Mouse (Mus musculus) forebrain, embryonic 16.5 days (tissue): ENCODE data around the gene Xcr1. TPM values are rescaled to one million over a fixed set of nuclear protein-coding genes. Genes with fewer than 3 reads are reported as not detected.

Experiments used
- ATAC-seq: fragments of 200-750 bp; cut with Nextera tagmentation; 2 replicates; pipeline ENCODE4 v1.8.0; 2017; ENCODE audit warnings: mild to moderate bottlenecking, moderate library complexity
- H3K27ac ChIP-seq: fragments of 300-500 bp; sonication (generic); 2 replicates; pipeline ENCODE4 v1.5.1; 2014; ENCODE audit warnings: low read length, control low read depth
- H3K27me3 ChIP-seq: fragments of 300-500 bp; sonication (generic); replicated peaks from 2 replicates; pipeline ENCODE4 v1.6.1; 2014; ENCODE audit warnings: low read length; ENCODE audit not compliant: control insufficient read depth, insufficient read depth
- H3K36me3 ChIP-seq: fragments of 300-500 bp; sonication (generic); 2 replicates; pipeline ENCODE4 v1.6.1; 2014; ENCODE audit not compliant: control insufficient read depth, insufficient read depth
- H3K4me1 ChIP-seq: fragments of 300-500 bp; sonication (generic); replicated peaks from 2 replicates; pipeline ENCODE4 v1.6.1; 2014; ENCODE audit warnings: low read length; ENCODE audit not compliant: control insufficient read depth, insufficient read depth
- H3K4me2 ChIP-seq: fragments of 300-500 bp; sonication (generic); 2 replicates; pipeline ENCODE4 v1.6.1; 2014; ENCODE audit warnings: mild to moderate bottlenecking, low read length, control low read depth
- H3K4me3 ChIP-seq: fragments of 300-500 bp; sonication (generic); replicated peaks from 2 replicates; pipeline ENCODE4 v1.5.1; 2014; ENCODE audit warnings: mild to moderate bottlenecking, low read length, control low read depth
- H3K9ac ChIP-seq: fragments of 300-500 bp; sonication (generic); replicated peaks from 2 replicates; pipeline ENCODE4 v1.6.1; 2014; ENCODE audit warnings: low read depth, low read length, control low read depth
- H3K9me3 ChIP-seq: fragments of 300-500 bp; sonication (generic); 2 replicates; pipeline ENCODE4 v1.6.1; 2016; ENCODE audit warnings: low read length; ENCODE audit not compliant: control insufficient read depth
- WGBS: fragments of 180-500 bp; shearing (Covaris S2); extraction: QIAGEN DNeasy Blood & Tissue Kit; methylation state at CpG from one replicate; pipeline ENCODE4 v1.1.7; 2014; 5-methylcytosine and 5-hydroxymethylcytosine counted together
- polyA plus RNA-seq: library from polyadenylated mRNA; unstranded; fragments of >200 nt; fragmentation: Nextera tagmentation; extraction: Ambion mirVana; gene quantifications from 2 replicates; pipeline ENCODE4 v1.2.1, GENCODE M21; 2015

Gene Xcr1
- polyA plus RNA-seq, result 0.06 and 0.10 TPM in 2 replicates

DNA sequence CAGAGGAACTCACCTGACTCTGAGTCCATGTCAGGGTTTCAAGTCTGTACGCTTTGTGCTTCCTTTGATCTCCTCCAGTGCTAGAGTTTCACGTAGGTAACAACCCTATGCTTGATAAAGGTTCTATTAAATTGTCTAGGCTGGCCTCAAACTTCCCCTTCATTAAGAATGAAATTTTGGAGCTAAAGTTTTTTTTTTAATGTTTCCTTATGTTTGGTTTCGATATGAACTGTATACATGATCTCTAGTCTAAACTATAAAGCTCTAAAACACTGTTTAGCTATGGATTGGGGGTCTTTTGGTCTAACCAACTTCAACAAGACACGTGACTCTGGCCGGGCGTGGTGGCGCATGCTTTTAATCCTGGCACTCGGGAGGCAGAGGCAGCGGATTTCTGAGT, at the start of gene Xcr1:
Gene Xcr1, minus strand, starts transcription at position 101 of the 400 bp plus-strand sequence.
- Histone ChIP-seq H3K9me3 (no peaks in the 10 kb centered on the region), H3K36me3 (no peaks in the 10 kb centered on the region), H3K4me3 (no peak within 1 kb of the TSS), H3K4me2 (no peak within 1 kb of the TSS), H3K27me3 (no peaks in the 10 kb centered on the region), H3K27ac (no peak within 1 kb of the TSS), H3K4me1 (no peaks in the 10 kb centered on the region), H3K9ac (no peak within 1 kb of the TSS)
- no peak for ATAC-seq
- 87% methylated on average over 9 of the region's 9 CpGs for WGBS

DNA sequence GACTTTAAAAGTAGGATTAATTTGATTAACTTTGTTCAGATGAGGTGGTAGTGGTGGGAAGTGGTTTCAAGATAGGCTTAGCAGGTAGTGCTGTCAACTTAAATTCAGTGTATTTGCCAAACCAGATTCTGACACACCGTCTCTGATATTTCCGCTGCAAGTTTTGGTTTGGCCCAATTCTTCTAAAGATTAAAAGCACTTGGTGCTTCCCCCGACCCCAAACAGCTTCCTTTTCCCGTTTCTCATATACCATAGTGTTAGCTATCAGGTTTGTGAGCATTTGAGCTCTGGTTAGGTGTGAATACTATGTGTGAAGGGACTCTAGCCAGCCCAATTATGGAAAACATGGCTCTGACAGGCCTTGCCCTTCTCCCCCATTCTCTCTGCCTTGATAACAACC, 10.2 kb upstream of the Xcr1 start:
- no peaks in the 10 kb centered on the region for H3K36me3 ChIP-seq
- no peak overlapping the region for H3K27ac ChIP-seq
- H3K4me2 ChIP-seq, result no peak overlapping the region
- H3K27me3 ChIP-seq, result no peaks in the 10 kb centered on the region
- H3K9me3 ChIP-seq, result no peaks in the 10 kb centered on the region
- no peak overlapping the region for H3K9ac ChIP-seq
- no peak overlapping the region for H3K4me3 ChIP-seq
- no peaks in the 10 kb centered on the region for H3K4me1 ChIP-seq
- no peak for ATAC-seq
- 68% methylated on average over 4 of the region's 4 CpGs for WGBS

- Histone ChIP-seq H3K36me3 (no peaks in the 10 kb centered on the region), H3K9ac (no peak overlapping the region), H3K27me3 (no peaks in the 10 kb centered on the region), H3K9me3 (no peaks in the 10 kb centered on the region), H3K4me1 (no peaks in the 10 kb centered on the region), H3K4me2 (no peak overlapping the region), H3K27ac (no peak overlapping the region), H3K4me3 (no peak overlapping the region)
- 64% methylated on average over 3 of the region's 6 CpGs for WGBS
- no peak for ATAC-seq
These were observed 7.4 kb upstream of the Xcr1 start for GRCm38 (mm10) chr9:123869167-123869784.

DNA sequence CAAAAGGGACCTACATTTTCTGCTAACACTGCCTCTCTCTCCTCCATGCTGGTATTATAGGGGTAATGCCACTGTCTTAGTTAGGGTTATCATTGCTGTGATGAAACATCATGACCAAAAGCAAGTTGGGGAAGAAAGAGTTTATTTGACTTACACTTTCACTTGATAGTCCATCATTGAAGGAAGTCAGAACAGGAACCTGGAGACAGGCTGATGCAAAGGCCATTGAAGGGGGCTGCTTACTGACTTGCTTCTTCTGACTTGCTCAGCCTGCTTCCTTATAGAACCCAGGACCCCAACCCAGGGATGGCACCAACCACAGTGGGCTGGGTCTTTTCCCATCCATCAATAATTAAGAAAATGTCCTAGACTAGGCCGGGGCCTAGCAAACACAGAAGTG, 1.8 kb upstream of the Xcr1 start:
- Histone ChIP-seq H3K27ac (no peak overlapping the region), H3K27me3 (no peaks in the 10 kb centered on the region), H3K9me3 (no peaks in the 10 kb centered on the region), H3K4me2 (no peak overlapping the region), H3K9ac (no peak overlapping the region), H3K4me1 (no peaks in the 10 kb centered on the region), H3K4me3 (no peak overlapping the region), H3K36me3 (no peaks in the 10 kb centered on the region)
- no peak for ATAC-seq
- WGBS, result 95% methylated on average over 1 of the region's 1 CpGs

GRCm38 (mm10) chr9:123862895-123863616, 1.2 kb upstream of the Xcr1 start:
- no peaks in the 10 kb centered on the region for H3K4me1 ChIP-seq
- no peaks in the 10 kb centered on the region for H3K9me3 ChIP-seq
- H3K9ac ChIP-seq, result no peak overlapping the region
- WGBS, result 91% methylated on average over 1 of the region's 1 CpGs
- no peaks in the 10 kb centered on the region for H3K36me3 ChIP-seq
- H3K27ac ChIP-seq, result no peak overlapping the region
- no peaks in the 10 kb centered on the region for H3K27me3 ChIP-seq
- H3K4me2 ChIP-seq, result no peak overlapping the region
- no peak overlapping the region for H3K4me3 ChIP-seq
- ATAC-seq, result no peak

DNA sequence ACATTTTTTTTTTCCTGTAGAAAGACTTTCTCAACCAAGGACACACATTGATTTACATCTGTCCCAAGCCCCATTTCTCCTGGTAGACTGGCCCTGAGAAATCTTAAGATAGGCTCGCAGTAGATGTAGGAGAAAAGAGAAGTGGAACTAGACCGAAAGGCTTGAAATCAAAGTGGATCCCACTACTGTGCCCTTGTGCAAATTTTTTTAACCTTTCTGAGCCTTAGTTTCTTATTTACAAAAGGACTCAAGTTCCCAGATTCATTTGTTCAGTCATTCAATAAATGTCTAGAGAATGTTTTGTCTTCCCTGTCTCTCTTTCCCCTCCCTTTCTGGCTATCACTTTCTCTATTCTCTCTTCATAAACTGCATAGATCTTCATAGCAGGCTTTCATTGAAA, 5.0 kb downstream of the Xcr1 start:
- H3K9ac ChIP-seq, result no peak overlapping the region
- 93% methylated on average over 2 of the region's 2 CpGs for WGBS
- H3K4me2 ChIP-seq, result no peak overlapping the region
- H3K27me3 ChIP-seq, result no peaks in the 10 kb centered on the region
- H3K36me3 ChIP-seq, result no peaks in the 10 kb centered on the region
- no peak overlapping the region for H3K27ac ChIP-seq
- ATAC-seq, result no peak
- no peak overlapping the region for H3K4me3 ChIP-seq
- H3K4me1 ChIP-seq, result peaks cover 3% of the 10 kb centered on the region
- no peaks in the 10 kb centered on the region for H3K9me3 ChIP-seq

DNA sequence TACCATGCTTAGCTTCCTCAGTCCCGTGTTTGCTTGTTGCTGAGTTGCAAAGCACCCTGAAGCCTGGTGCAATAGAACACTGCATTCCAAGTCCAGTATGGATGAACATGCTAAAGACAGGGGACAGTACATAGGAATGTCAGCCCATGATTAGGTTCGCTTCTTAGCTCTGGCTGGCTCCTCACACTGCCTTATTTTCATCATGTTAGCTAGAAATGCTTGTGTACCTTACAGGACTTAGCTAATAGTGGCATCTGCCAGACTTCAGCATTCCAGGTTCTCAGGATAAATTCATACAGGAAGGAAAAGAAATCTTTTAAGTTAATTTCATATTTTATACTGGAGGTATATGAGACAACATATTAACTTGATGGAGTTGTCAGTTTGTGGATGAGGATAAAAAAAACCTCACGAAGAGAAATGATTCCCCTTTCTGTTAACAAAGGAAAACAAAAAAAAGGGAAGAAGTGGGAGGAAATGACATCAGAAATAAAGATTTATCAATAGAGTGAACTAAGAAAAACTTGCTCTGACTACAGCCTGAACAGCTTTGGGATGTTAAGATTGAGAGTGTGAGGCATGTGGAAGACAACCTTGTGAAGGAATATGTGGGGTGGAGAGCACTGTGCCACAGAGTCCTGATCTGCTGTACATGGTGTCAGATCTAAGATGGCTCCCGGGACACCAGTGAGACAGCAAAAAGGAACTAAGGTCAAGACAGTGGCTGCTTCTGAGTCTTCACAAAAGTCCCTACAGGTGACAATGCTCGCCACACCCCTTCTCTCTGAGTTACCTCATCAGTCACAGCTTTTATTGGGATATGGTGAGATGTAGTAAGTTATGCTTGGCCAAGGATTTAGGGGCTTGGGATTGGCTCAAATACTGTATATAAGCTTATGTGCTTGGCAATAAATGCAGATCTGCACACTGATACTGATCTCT, 9.1 kb downstream of the Xcr1 start:
- peak overlapping the region; percentile 42 for H3K9ac ChIP-seq
- peak overlapping the region; percentile 31 for H3K27ac ChIP-seq
- WGBS, result 61% methylated on average over 5 of the region's 5 CpGs
- no peaks in the 10 kb centered on the region for H3K9me3 ChIP-seq
- peaks cover 10% of the 10 kb centered on the region for H3K4me1 ChIP-seq
- peak overlapping the region; percentile 41 for H3K4me3 ChIP-seq
- H3K4me2 ChIP-seq, result peak overlapping the region; percentile 63
- peak; percentile 18 for ATAC-seq
- H3K36me3 ChIP-seq, result no peaks in the 10 kb centered on the region
- H3K27me3 ChIP-seq, result no peaks in the 10 kb centered on the region

GRCm38 (mm10) chr9:123851713-123852448, 9.9 kb downstream of the Xcr1 start, which contains the start of gene Fyco1:
Gene Fyco1 (minus strand): TSS chr9:123851899.
- H3K36me3 ChIP-seq, result no peaks in the 10 kb centered on the region
- H3K9ac ChIP-seq, result peak within 1 kb of the TSS; percentile 57
- H3K4me3 ChIP-seq, result peak within 1 kb of the TSS; percentile 52
- H3K27me3 ChIP-seq, result no peaks in the 10 kb centered on the region
- peak within 1 kb of the TSS; percentile 63 for H3K27ac ChIP-seq
- WGBS, result under 1% methylated on average over 47 of the region's 47 CpGs
- H3K4me1 ChIP-seq, result peaks cover 10% of the 10 kb centered on the region
- H3K4me2 ChIP-seq, result peak within 1 kb of the TSS; percentile 88
- ATAC-seq, result peak; percentile 97
- H3K9me3 ChIP-seq, result no peaks in the 10 kb centered on the region
